Mouse (Mus musculus) E14TG2a.4 (cell line): ENCODE results near the gene Hist1h2be.
A peak's percentile ranks its signal among the peaks of the same experiment; 100 is the strongest.
"Not testable (repeated sequence)": the region's sequence is repeated elsewhere in the genome, so short reads cannot be mapped to it uniquely, and the experiment has no call there.

Source experiments
- H3K27me3 ChIP-seq: 2 replicates; pipeline ENCODE4 v1.6.1; 2014; ENCODE audit warnings: low read length, control low read depth; ENCODE audit not compliant: insufficient read depth
- H3K36me3 ChIP-seq: 2 replicates; pipeline ENCODE4 v1.6.1; 2014; ENCODE audit warnings: low read length, control low read depth; ENCODE audit not compliant: insufficient read depth
- H3K4me1 ChIP-seq: replicated peaks from 2 replicates; pipeline ENCODE4 v1.6.1; 2014; ENCODE audit warnings: low read depth, low read length, control low read depth
- H3K4me3 ChIP-seq: replicated peaks from 2 replicates; pipeline ENCODE4 v1.5.1; 2014; ENCODE audit warnings: mild to moderate bottlenecking, low read length
- H3K9me3 ChIP-seq: 2 replicates; pipeline ENCODE4 v1.6.1; 2014; ENCODE audit warnings: low read length, control low read depth
- CTCF ChIP-seq: conservative IDR thresholded peaks from 2 replicates; pipeline ENCODE4 v1.5.1; 2014; ENCODE audit warnings: low read length
- NANOG ChIP-seq: IDR thresholded peaks from 2 replicates; pipeline ENCODE4 v1.6.1; 2014; ENCODE audit warnings: borderline replicate concordance, low read length, mixed read lengths
- POU5F1 ChIP-seq: IDR thresholded peaks from 2 replicates; pipeline ENCODE4 v1.6.1; 2014; ENCODE audit warnings: low read length, borderline replicate concordance

Gene Hist1h2be

DNA sequence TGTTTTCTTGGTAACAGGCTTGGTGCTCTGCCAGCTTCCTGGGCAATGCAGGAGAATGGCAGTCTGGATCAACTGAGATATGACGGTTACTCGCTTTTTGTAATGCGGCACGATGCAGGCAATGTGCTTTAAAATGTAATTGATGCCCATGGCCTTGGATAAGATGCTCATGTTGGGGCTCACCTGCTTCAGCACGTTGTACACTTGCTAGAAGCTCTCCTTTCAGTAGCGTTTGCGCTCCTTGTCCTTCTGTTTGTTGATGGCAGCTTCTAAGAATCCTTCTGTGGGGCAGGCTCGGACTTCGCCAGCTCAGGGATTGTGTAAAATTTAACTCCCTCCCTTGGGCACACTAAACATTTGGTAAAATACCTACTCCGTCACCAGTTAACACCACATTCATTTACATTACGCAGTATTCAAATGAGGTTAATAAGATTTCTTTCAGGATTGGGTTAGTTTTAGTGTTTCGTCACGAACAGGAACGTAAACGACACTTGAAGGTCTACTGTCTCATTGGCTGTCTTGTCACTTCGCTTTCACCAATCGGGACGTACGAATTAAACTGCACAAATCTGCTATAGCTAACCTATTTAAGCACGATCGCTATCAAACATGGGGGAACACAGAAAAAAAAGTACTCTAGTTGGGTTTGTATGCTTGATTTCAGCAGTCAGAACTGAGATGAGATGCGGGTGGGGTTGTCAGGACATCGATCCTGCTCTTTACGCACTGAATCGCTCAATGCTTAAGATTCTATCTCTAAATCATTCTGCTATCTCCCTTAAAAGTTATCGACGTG, at the start of gene Hist1h2be:
Hist1h2be (minus strand) TSS at position 392 of the 799 bp plus-strand sequence.
- H3K4me1 ChIP-seq = peaks cover 28% of the 10 kb centered on the region
- peak within 1 kb of the TSS; percentile 82 for H3K4me3 ChIP-seq
- no peaks in the 10 kb centered on the region for H3K36me3 ChIP-seq
- H3K27me3 ChIP-seq = peaks cover 33% of the 10 kb centered on the region
- no peaks in the 10 kb centered on the region for H3K9me3 ChIP-seq
- TF ChIP-seq POU5F1 = no peak

DNA sequence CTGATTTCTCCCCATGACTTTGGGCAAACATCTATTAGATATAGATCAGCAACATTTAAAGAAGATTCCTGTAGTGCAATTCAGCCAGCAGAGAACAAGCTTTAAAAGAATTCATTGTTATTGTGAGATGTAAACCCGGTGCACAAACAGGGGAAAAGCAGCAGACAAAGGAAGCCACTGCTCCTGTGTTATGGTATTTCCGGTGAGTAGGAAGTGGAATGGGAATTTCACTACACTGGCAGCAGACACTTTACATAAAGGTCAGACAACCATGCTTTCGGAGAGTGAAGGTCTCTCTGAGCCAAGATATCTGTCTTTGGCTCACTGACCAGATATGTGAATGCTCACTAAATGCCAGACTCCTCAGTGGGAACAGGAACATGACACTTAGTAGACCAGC, 41.6 kb upstream of the Hist1h2be start:
- no peak for TF ChIP-seq CTCF
- TF ChIP-seq POU5F1 = no peak
- TF ChIP-seq NANOG = no peak
- H3K4me3 ChIP-seq = no peak overlapping the region
- no peaks in the 10 kb centered on the region for H3K36me3 ChIP-seq
- 0 out of 2 replicates have a peak, but pooled peaks cover 2% of the 10 kb centered on the region for H3K4me1 ChIP-seq
- H3K27me3 ChIP-seq = no peaks in the 10 kb centered on the region
- H3K9me3 ChIP-seq = no peaks in the 10 kb centered on the region

DNA sequence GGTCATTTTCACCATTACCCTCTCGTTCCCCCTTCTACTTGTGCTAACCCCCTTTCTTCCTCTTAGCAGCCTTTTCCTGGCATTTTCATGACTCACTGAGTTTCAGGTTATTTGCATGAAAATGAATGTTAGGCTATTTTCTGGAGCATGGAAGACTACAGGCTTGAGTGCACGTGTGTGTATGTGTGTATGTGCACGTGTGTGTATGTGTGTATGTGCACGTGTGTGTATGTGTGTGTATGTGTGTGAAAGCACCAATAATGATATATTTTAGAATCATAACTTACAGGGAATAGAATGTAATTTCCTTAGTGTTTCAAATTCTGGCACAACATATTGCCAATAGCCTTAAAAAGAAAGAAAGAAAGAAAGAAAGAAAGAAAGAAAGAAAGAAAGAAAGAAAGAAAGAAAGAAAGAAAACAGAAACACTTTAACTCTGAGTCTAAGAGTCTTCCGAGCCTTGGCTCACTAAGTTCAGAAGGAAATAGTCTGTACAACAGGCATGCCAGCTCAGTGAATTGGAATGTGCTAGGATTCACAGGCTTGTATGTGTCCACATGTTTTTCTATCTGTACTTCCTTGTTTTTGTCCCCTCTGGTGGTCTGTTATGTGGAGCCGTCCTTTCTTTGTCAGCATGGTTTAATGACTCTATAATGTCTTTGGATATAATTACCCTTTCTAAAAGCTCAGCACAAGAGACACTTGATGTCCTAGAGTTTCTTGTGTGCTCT, 38.9 kb upstream of the Hist1h2be start:
- no peaks in the 10 kb centered on the region for H3K36me3 ChIP-seq
- no peaks in the 10 kb centered on the region for H3K27me3 ChIP-seq
- peaks cover 8% of the 10 kb centered on the region; the same call in 1 of the 2 replicates for H3K9me3 ChIP-seq
- no peak for TF ChIP-seq POU5F1
- no peak for TF ChIP-seq CTCF
- no peak for TF ChIP-seq NANOG
- H3K4me1 ChIP-seq = 0 out of 2 replicates have a peak, but pooled peaks cover 2% of the 10 kb centered on the region
- no peak overlapping the region for H3K4me3 ChIP-seq

GRCm38 (mm10) chr13:23630653-23631052, 9.7 kb upstream of the Hist1h2be start:
- Histone ChIP-seq H3K4me3 (no peak overlapping the region), H3K36me3 (no peaks in the 10 kb centered on the region), H3K27me3 (peaks cover 2% of the 10 kb centered on the region; the same call in 1 of the 2 replicates), H3K4me1 (no peaks in the 10 kb centered on the region), H3K9me3 (no peaks in the 10 kb centered on the region)
- TF ChIP-seq CTCF = peak; percentile 34
- no peak for TF ChIP-seq NANOG
- no peak for TF ChIP-seq POU5F1

DNA sequence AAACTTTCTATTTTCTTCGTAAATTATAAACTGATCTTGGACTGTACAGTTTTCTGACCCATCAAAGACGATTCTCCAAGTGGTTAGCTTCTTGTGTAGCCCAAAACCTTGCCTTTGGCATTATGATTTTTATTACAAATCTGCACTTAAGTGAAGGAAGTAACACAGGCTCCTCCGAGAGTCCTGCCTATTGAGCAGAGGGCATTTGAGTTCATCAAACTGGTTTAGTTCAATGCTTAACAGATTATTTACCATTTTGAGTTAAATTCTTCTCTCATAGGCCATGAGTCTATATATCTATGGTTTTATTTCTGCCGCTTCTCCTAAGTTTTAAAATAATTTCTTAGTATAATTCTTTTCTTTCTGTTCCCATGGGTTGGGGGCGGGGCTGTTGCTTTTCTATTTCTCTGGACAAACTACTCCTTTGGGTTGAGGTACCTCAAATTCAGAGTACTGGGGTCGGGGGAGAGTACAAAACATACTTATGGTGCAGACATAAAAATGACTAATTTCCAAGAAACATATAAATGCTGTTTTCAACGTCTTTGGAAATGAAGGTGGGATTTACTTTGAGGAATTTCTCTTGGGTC, 2.0 kb upstream of the Hist1h2be start:
- Histone ChIP-seq H3K36me3 (no peaks in the 10 kb centered on the region), H3K27me3 (peaks cover 35% of the 10 kb centered on the region), H3K4me1 (peaks cover 28% of the 10 kb centered on the region), H3K4me3 (peak overlapping the region; percentile 82), H3K9me3 (no peaks in the 10 kb centered on the region)
- no peak for TF ChIP-seq NANOG
- TF ChIP-seq CTCF = no peak
- no peak for TF ChIP-seq POU5F1

- not testable (repeated sequence) for H3K36me3 ChIP-seq, H3K9me3 ChIP-seq
- peak within 1 kb of the TSS; percentile 82 for H3K4me3 ChIP-seq
- peaks cover 35% of the 10 kb centered on the region for H3K27me3 ChIP-seq
- peaks cover 28% of the 10 kb centered on the region for H3K4me1 ChIP-seq
These were observed 1.3 kb upstream of the Hist1h2be start, which contains the start of gene Hist1h1e for GRCm38 (mm10) chr13:23622175-23622671. TSS of gene Hist1h1e (minus strand) at chr13:23622558.

DNA sequence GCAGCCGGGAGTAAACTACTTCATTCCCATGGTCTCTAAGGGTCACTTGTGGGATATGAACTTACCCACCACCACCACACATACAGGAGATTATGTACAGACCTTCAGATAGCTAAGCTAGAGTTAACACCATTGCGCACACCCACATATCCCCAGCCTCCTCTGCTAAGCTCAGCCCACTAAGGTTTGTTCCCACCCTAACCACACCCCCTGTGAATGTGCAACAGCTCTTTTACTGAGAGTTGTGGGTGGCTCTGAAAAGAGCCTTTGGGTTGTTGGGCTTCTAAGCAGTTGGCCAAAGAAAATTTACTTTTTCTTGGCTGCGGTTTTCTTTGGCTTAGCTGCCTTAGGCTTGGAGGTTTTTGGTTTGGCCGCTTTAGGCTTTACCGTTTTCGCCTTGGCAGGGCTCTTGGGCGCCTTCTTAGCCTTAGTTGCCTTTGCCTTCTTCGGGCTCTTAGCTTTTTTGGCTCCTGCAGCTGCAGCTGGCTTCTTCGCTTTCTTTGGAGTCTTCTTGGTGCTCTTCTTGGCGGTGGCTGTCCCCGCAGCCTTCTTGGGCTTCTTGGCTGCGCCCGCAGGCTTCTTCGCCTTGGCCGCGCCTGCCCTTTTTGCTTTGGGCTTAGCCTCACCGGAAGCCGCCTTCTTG, 729 bp upstream of the Hist1h2be start:
- peaks cover 28% of the 10 kb centered on the region for H3K4me1 ChIP-seq
- TF ChIP-seq POU5F1 (no peak), CTCF (no peak), NANOG (no peak)
- no peaks in the 10 kb centered on the region for H3K36me3 ChIP-seq

More for the DNA sequence above, 729 bp upstream of the Hist1h2be start:
- peaks cover 34% of the 10 kb centered on the region for H3K27me3 ChIP-seq
- no peaks in the 10 kb centered on the region for H3K9me3 ChIP-seq
- H3K4me3 ChIP-seq = peak overlapping the region; percentile 82
